Mouse (Mus musculus): ENCODE results near the gene Lrrc7. TPM values are rescaled to one million over a fixed set of nuclear protein-coding genes. Genes with fewer than 3 reads are reported as not detected.
A peak's percentile ranks its signal among the peaks of the same experiment; 100 is the strongest.

Gene Lrrc7
- polyA plus RNA-seq, 1 experiment from 2014 or later: 0.10 TPM

GRCm38 (mm10) chr3:158168454-158168853 is 393.6 kb downstream of the Lrrc7 start:
- no peak for ATAC-seq
- TF ChIP-seq CTCF (IDR thresholded peaks at IDR 0.05; ENCODE audit: low read depth): no peak
- 92% methylated on average over 4 of the region's 4 CpGs for WGBS

GRCm38 (mm10) chr3:158165004-158165403 is 397.0 kb downstream of the Lrrc7 start:
- H3K27me3 ChIP-seq (replicated peaks; ENCODE audit: control insufficient read depth, insufficient read depth, low read length): no peaks in the 10 kb centered on the region
- H3K9me3 ChIP-seq (ENCODE audit: control insufficient read depth): no peaks in the 10 kb centered on the region
- no peak overlapping the region for H3K4me2 ChIP-seq (replicated peaks; ENCODE audit: low read depth)
- H3K27ac ChIP-seq (ENCODE audit: low read depth, low read length): no peak overlapping the region
- H3K36me3 ChIP-seq (ENCODE audit: control insufficient read depth, insufficient read depth): no peaks in the 10 kb centered on the region
- peak; percentile 52 for TF ChIP-seq CTCF (IDR thresholded peaks at IDR 0.05; ENCODE audit: low read depth)
- H3K4me1 ChIP-seq (replicated peaks; ENCODE audit: control insufficient read depth, insufficient read depth, low read length): no peaks in the 10 kb centered on the region
- H3K9ac ChIP-seq (ENCODE audit: low read depth, low read length): no peak overlapping the region
- H3K4me3 ChIP-seq (ENCODE audit: low read depth, low read length): no peak overlapping the region
- ATAC-seq: no peak

More at GRCm38 (mm10) chr3:158168454-158168853, 393.6 kb downstream of the Lrrc7 start:
- H3K27ac ChIP-seq (ENCODE audit: low read depth, low read length): no peak overlapping the region
- H3K27me3 ChIP-seq (replicated peaks; ENCODE audit: control insufficient read depth, insufficient read depth, low read length): no peaks in the 10 kb centered on the region
- H3K9ac ChIP-seq (ENCODE audit: low read depth, low read length): no peak overlapping the region
- H3K9me3 ChIP-seq (ENCODE audit: control insufficient read depth): no peaks in the 10 kb centered on the region
- H3K36me3 ChIP-seq (ENCODE audit: control insufficient read depth, insufficient read depth): no peaks in the 10 kb centered on the region
- no peaks in the 10 kb centered on the region for H3K4me1 ChIP-seq (replicated peaks; ENCODE audit: control insufficient read depth, insufficient read depth, low read length)
- H3K4me2 ChIP-seq (replicated peaks; ENCODE audit: low read depth): no peak overlapping the region
- H3K4me3 ChIP-seq (ENCODE audit: low read depth, low read length): no peak overlapping the region

DNA sequence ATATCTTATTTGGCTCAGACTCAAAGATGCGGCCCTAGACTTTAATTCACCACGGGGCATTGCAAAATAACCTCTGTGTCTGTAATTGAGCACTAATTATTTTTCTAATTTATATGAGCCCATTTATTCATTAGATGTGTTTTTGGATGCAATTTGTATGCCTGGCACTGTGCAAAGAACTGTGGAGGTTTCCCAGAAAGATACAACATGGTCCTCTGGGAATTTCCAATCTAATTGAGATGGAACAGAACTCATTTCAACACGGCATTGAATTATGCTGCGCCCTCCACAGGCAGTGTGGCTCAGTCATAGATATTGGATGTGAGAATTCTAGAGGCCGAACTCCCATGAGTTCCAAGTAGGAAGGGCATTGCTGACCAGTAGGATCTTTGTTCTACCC is 397.6 kb downstream of the Lrrc7 start:
- Histone ChIP-seq H3K4me3 (ENCODE audit: low read depth, low read length) (no peak overlapping the region), H3K9ac (ENCODE audit: low read depth, low read length) (no peak overlapping the region), H3K9me3 (ENCODE audit: control insufficient read depth) (no peaks in the 10 kb centered on the region), H3K4me2 (replicated peaks; ENCODE audit: low read depth) (no peak overlapping the region), H3K27me3 (replicated peaks; ENCODE audit: control insufficient read depth, insufficient read depth, low read length) (no peaks in the 10 kb centered on the region), H3K4me1 (replicated peaks; ENCODE audit: control insufficient read depth, insufficient read depth, low read length) (no peaks in the 10 kb centered on the region), H3K36me3 (ENCODE audit: control insufficient read depth, insufficient read depth) (no peaks in the 10 kb centered on the region), H3K27ac (ENCODE audit: low read depth, low read length) (no peak overlapping the region)
- no peak for TF ChIP-seq CTCF (IDR thresholded peaks at IDR 0.05; ENCODE audit: low read depth)
- 88% methylated on average over 5 of the region's 5 CpGs for WGBS
- no peak for ATAC-seq

GRCm38 (mm10) chr3:158163127-158163526 is 398.9 kb downstream of the Lrrc7 start:
- no peak overlapping the region for H3K9ac ChIP-seq (ENCODE audit: low read depth, low read length)
- TF ChIP-seq CTCF (IDR thresholded peaks at IDR 0.05; ENCODE audit: low read depth): no peak

GRCm38 (mm10) chr3:158161924-158162490 is 400.0 kb downstream of the Lrrc7 start:
- Histone ChIP-seq H3K27ac (ENCODE audit: low read depth, low read length) (no peak overlapping the region), H3K27me3 (replicated peaks; ENCODE audit: control insufficient read depth, insufficient read depth, low read length) (no peaks in the 10 kb centered on the region), H3K4me2 (replicated peaks; ENCODE audit: low read depth) (no peak overlapping the region), H3K9ac (ENCODE audit: low read depth, low read length) (no peak overlapping the region), H3K9me3 (ENCODE audit: control insufficient read depth) (no peaks in the 10 kb centered on the region), H3K4me1 (replicated peaks; ENCODE audit: control insufficient read depth, insufficient read depth, low read length) (no peaks in the 10 kb centered on the region), H3K36me3 (ENCODE audit: control insufficient read depth, insufficient read depth) (no peaks in the 10 kb centered on the region), H3K4me3 (ENCODE audit: low read depth, low read length) (no peak overlapping the region)
- no peak for ATAC-seq
- TF ChIP-seq CTCF (IDR thresholded peaks at IDR 0.05; ENCODE audit: low read depth): no peak
- WGBS: 57% methylated on average over 1 of the region's 1 CpGs

More at GRCm38 (mm10) chr3:158163127-158163526, 398.9 kb downstream of the Lrrc7 start:
- Histone ChIP-seq H3K36me3 (ENCODE audit: control insufficient read depth, insufficient read depth) (no peaks in the 10 kb centered on the region), H3K4me3 (ENCODE audit: low read depth, low read length) (no peak overlapping the region), H3K4me2 (replicated peaks; ENCODE audit: low read depth) (no peak overlapping the region), H3K27ac (ENCODE audit: low read depth, low read length) (no peak overlapping the region), H3K9me3 (ENCODE audit: control insufficient read depth) (no peaks in the 10 kb centered on the region), H3K27me3 (replicated peaks; ENCODE audit: control insufficient read depth, insufficient read depth, low read length) (no peaks in the 10 kb centered on the region), H3K4me1 (replicated peaks; ENCODE audit: control insufficient read depth, insufficient read depth, low read length) (no peaks in the 10 kb centered on the region)
- no peak for ATAC-seq
- 81% methylated on average over 4 of the region's 4 CpGs for WGBS

DNA sequence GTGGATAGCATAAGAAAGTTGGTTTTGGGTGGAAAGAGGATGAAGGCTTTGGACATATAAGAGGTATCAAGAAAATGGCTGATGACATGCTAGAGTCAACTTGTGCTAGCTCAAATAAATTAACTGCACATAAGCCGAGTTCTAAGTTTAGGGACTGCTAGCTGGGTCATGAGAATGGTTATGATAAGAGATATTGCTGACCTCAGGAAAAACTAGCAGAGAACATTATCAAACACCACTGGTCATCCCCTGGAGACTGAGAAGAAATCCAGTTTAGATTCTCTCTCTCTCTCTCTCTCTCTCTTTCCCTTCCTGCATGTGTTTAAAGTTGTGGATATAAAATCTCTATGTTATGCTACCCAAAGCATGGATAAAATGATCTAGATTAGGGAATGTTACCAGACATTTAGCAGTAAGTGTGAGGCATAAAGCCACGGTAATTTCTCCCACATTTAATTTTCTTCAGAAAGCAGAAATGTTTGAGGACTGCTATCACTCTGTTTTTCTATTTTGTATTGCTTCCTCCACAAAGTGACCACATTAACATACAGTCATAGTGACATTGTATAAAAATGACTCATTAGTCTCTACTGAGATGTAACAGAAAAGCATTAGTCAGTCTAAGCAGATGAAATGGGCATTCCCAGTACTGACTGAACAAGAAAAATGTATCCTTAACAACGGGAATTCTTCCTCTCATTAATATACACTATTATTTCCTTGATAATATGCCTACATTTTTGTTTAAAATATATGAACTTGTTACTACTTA is 406.3 kb downstream of the Lrrc7 start:
- no peak overlapping the region for H3K9ac ChIP-seq (ENCODE audit: low read depth, low read length)
- H3K4me1 ChIP-seq (replicated peaks; ENCODE audit: control insufficient read depth, insufficient read depth, low read length): no peaks in the 10 kb centered on the region
- H3K9me3 ChIP-seq (ENCODE audit: control insufficient read depth): no peaks in the 10 kb centered on the region
- H3K36me3 ChIP-seq (ENCODE audit: control insufficient read depth, insufficient read depth): no peaks in the 10 kb centered on the region
- H3K4me2 ChIP-seq (replicated peaks; ENCODE audit: low read depth): no peak overlapping the region
- TF ChIP-seq CTCF (IDR thresholded peaks at IDR 0.05; ENCODE audit: low read depth): no peak
- H3K4me3 ChIP-seq (ENCODE audit: low read depth, low read length): no peak overlapping the region
- WGBS: 73% methylated on average over 3 of the region's 3 CpGs
- H3K27me3 ChIP-seq (replicated peaks; ENCODE audit: control insufficient read depth, insufficient read depth, low read length): no peaks in the 10 kb centered on the region
- H3K27ac ChIP-seq (ENCODE audit: low read depth, low read length): no peak overlapping the region
- ATAC-seq: no peak

Measured in intestine, postnatal 0 days (tissue).